Mouse (Mus musculus): ENCODE measurements around the gene Tom1l1.
"Not testable (repeated sequence)": the region's sequence is repeated elsewhere in the genome, so short reads cannot be mapped to it uniquely, and the experiment has no call there.

The Tom1l1 gene

GRCm38 (mm10) chr11:90687460-90688416 lies at the start of gene Tom1l1:
Tom1l1 (minus strand) TSS chr11:90688366.
- DNase-seq (ENCODE audit: low spot score) = peak; percentile 87

DNA sequence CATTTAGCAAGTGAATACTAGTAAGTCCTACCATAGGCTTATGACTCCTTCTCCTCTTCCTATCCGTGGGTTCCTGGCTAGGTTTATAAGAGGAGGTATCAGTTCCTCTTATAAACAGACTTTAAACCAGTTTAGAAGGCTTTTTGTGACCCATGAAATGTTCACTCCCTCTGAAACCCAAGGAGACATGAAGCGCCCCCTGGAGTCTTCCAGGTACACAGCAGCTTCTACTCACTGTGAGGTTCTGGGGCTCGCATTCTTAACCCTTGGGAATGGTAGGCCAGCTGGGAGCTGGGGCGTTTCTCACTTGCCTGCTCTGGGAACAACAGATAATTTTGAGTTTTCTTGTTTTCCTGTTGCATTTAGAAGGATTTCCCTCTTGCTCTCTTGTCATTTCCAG lies 45.4 kb upstream of the Tom1l1 start:
- no peak for DNase-seq (ENCODE audit: low spot score)

GRCm38 (mm10) chr11:90727354-90728125 lies 39.4 kb upstream of the Tom1l1 start:
- no peak for DNase-seq (ENCODE audit: low spot score)

DNA sequence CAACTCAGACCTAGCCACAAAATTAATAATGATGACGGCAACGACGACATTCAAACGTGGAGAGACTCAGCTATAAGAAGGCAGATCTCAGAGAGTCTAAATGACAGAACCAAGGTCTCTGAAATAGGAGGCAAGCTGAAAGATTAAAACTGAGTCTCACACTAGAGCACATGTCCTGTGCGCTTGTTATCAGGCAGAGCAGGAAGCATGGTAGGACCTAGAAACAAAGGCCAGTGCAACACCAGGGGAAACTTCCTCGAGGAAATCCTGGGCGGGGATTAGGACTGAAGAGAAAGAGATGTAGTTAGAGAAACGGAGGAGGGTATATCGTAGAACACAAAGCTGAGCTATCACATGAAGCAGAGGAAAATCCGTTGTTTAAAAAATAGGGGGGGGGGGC lies 38.6 kb upstream of the Tom1l1 start:
- DNase-seq (ENCODE audit: low spot score) = no peak

- no peak for DNase-seq (ENCODE audit: low spot score)
Measured at GRCm38 (mm10) chr11:90722304-90722703, 34.1 kb upstream of the Tom1l1 start.

- no peak for DNase-seq (ENCODE audit: low spot score)
Measured at GRCm38 (mm10) chr11:90717719-90718118, 29.6 kb upstream of the Tom1l1 start.

GRCm38 (mm10) chr11:90711596-90711995 lies 23.4 kb upstream of the Tom1l1 start:
- DNase-seq (ENCODE audit: low spot score) = no peak

DNA sequence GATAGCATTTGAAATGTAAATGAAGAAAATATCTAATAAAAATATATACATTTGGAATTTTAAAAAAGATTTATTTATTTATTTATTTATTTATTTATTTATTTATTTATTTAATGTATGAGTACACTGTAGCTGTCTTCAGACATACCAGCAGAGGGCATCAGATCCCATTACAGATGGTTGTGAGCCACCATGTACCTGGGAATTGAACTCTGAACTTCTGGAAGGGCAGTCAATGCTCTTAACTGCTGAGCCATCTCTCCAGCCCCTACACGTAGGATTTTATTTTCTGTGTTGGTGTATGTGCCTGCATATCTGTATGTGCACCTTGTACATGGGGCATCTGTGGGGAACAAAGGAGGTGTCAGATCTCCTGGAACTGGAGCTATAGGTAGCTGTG lies 19.0 kb upstream of the Tom1l1 start:
- DNase-seq (ENCODE audit: low spot score) = not testable (repeated sequence)

- peak; percentile 66 for DNase-seq (ENCODE audit: low spot score)
Measured at GRCm38 (mm10) chr11:90697480-90698240, 9.5 kb upstream of the Tom1l1 start.

DNA sequence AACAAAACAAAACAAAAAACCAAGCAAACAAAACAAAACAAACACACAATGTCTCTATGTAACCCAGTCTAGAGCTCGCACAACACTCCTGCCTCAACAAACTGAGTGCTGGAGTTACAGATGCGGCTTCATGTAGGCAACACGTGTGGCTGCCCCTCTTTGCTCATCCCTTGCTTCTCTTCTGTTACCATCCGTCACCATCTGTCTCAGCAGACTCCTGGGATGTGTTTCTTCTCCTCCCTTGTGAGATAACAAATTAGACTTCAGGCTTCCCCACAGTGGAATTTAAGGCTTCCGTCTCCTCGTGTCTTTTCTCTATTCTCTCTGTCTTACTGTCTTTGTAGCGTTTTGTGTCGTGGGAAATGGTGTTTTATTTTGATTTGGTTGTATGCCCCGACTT lies 7.6 kb upstream of the Tom1l1 start:
- DNase-seq (ENCODE audit: low spot score) = no peak

DNA sequence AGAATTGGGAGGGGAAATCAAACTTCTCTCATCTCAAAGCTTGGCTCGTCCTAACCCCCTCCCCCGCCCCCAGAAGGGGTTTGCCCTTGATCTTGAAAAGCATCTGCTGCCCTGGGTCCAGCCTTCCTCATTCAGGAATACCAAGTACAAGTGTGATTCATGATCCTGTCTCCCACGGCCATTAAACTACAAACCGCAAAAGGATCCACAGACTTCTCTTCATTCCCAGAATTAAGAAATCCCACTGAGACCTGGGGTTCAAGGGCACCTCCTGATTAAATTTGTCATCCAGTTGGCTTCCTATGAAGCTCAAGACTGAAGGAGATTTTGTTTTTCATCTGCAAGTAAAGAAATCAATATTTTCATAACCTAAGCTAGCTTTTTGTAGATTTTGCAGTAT lies 6.0 kb upstream of the Tom1l1 start:
- no peak for DNase-seq (ENCODE audit: low spot score)

DNA sequence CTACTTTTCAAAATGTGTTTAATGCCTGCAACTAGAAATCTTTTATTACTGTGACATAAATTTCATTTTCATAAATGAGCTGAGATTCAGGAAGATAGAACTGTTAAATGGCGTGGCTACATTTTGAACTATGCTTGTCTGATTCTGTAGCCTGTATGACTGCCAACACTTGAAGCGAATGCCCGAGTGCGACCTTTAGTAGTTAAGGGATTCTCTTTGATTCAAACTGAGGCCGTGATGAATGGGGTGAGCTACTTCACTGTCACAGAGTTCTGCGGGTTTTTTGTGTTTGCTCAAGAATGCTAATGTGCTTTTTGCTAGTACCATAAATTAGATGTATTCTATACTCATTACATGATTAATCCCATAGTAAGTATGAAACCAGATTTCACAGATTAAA lies 2.2 kb upstream of the Tom1l1 start:
- DNase-seq (ENCODE audit: low spot score) = no peak

DNA sequence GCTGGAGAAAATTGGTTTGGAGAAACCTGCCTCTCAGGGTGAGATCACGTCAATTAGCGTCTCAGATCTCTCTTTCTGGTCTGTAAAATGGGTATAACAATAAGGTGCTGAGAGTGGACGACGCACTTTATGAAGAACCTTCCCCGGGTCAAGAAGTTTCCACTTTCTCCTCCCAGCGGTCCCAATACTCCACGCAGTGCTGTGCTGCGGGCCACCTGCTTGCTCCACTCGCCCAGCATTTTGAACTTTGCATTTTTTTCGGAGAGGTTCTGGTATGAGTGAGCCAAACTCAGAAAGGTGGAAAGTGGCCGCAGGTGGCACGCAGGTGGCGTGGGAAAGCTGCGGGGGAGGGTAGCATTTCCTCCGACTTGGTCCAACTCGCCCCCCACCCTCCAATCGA lies 1.1 kb downstream of the Tom1l1 start:
- DNase-seq (ENCODE audit: low spot score) = no peak

GRCm38 (mm10) chr11:90686287-90687025 lies 1.7 kb downstream of the Tom1l1 start:
- DNase-seq (ENCODE audit: low spot score) = no peak

DNA sequence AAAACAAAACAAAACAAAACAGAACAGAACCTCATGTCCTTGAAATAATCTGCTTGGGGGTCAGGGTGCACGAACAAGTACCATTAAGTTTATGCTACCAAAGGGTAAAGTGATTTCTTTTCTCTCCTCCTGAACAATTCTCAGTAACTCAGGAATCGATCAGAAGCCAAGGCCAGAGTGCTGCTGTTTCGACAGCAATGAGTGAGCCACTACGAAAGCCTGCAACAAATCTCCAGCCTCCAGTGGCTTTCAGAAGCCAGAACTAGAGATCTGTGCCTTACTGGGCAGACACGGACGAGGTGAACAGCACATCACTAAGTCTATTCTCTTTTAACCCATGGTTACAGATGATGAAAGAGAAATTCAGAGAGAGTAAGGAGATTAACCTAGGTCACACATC lies 3.0 kb downstream of the Tom1l1 start:
- DNase-seq (ENCODE audit: low spot score) = no peak

- DNase-seq (ENCODE audit: low spot score) = no peak
Measured at GRCm38 (mm10) chr11:90684765-90685164, 3.4 kb downstream of the Tom1l1 start.

- DNase-seq (ENCODE audit: low spot score) = no peak
Measured at GRCm38 (mm10) chr11:90681171-90681570, 7.0 kb downstream of the Tom1l1 start.

DNA sequence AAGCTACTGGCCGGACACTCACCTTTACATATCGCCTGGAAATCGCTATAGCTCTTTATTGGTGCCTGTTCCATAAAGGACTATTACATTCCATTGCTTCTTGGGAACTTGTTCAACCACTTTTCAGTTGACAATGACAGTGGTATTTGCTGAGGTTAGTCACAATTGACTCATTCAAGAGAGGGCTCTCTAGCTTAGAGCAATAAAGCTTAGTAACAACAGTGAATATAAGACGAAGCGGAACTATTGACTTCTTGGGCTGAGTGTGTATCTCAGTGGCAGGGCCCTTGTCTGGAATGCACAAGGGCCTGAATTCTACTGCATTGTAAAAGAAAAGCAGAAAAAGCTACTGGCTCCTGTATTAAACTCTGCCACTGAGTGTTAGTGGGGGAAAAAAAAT lies 9.6 kb downstream of the Tom1l1 start:
- DNase-seq (ENCODE audit: low spot score) = no peak

GRCm38 (mm10) chr11:90677771-90678288 lies 10.3 kb downstream of the Tom1l1 start:
- no peak for DNase-seq (ENCODE audit: low spot score)

GRCm38 (mm10) chr11:90677027-90677426 lies 11.1 kb downstream of the Tom1l1 start:
- no peak for DNase-seq (ENCODE audit: low spot score)

GRCm38 (mm10) chr11:90675479-90676110 lies 12.6 kb downstream of the Tom1l1 start:
- no peak for DNase-seq (ENCODE audit: low spot score)

All from ovary, postnatal 36 days (tissue).